Mouse (Mus musculus) frontal cortex, adult 2 months (tissue): Measurements from ENCODE around the gene Toe1. TPM values are rescaled to one million over a fixed set of nuclear protein-coding genes. Genes with fewer than 3 reads are reported as not detected.
A peak's percentile ranks its signal among the peaks of the same experiment; 100 is the strongest.
"Not testable (repeated sequence)": the region's sequence is repeated elsewhere in the genome, so short reads cannot be mapped to it uniquely, and the experiment has no call there.

Experiments used
- DNase-seq, 2 experiments: peaks; one replicate each; pipeline ENCODE4 v3.0.0; 2022; ENCODE audit warnings: low spot score in 1 of 2; ENCODE audit errors: extremely low spot score in 1 of 2
- polyA plus RNA-seq: library from polyadenylated mRNA; depleted of rRNA; stranded (reverse); fragments of >200 nt; gene quantifications from 2 replicates; pipeline ENCODE4 v1.2.3, GENCODE M21; 2012; rRNA removed

Gene Toe1
- polyA plus RNA-seq: 19.9 and 21.7 TPM in 2 replicates

DNA sequence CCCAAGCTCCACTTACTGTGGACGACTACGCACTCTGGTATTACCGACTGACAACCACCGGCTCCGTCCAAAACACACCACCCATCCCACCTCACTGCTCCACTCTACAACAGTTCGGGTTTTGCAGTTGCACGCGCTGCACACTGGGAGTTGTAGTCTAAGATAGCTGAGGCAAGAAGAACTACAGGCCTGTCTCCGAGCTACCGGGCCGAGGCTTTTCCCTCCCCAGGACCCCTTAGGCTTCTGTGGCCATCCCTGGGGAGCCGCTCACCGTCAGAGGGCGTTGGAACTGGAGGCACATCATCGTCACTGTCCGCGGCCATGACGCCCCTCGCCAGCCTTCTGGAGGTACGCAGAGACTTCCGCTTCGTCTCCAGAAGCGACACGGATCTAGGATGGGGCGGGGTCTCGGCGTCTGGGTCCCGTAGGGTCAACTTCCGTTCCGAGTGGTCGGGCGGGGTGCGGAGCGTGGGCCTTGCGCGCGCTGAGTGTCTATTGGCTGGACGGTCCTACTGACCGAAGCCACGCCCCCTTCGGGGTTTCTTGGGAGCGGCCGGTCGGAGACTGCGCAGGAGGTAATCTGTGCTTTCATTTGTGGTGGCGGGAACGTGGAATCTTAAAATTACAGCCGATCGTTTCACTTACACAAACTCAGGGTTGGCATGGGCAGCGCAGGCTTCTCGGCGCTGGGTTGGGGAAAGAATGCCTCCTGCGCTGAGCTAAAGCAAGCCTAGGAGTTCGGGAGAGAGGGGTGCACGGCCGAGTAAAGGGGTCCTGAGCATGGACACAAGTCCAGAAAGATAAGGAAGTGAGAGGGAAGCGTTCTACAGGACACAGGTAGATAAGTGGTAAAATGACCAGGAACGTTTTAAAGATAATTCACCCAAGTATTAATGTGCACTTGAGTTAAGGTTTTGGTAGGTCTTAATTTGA is at the start of gene Toe1, which contains the start of gene Mutyh:
Gene Toe1, minus strand, starts transcription at position 444 of the 933 bp plus-strand sequence.
Gene Mutyh, plus strand, starts transcription at position 527 of the 933 bp plus-strand sequence.
- peak; percentile 82 to 94 for DNase-seq

DNA sequence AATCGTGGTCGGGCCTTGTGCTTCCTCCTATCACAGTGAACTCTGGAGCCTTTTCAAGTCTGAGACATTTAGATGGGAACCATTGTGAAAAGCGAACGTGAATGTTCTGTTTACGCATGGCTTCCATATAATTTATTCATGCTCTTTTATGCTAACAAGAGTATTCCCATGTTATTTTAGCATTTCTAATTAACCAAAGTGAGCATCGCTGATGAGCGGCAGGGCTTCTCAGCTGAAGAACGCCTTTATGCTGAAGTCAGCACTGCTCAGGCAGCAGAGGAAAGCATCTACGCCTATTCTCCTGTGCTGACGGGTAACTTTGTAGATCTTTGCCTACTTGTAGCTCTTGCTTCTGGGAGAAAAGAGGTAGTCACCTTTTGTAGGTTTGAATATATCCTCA is 49.8 kb upstream of the Toe1 start:
- no peak for DNase-seq

GRCm38 (mm10) chr4:116854286-116854685 is 46.8 kb upstream of the Toe1 start:
- no peak for DNase-seq

GRCm38 (mm10) chr4:116849901-116850300 is 42.5 kb upstream of the Toe1 start:
- DNase-seq: no peak

- DNase-seq: no peak
These were observed 36.9 kb upstream of the Toe1 start for GRCm38 (mm10) chr4:116844324-116844723.

DNA sequence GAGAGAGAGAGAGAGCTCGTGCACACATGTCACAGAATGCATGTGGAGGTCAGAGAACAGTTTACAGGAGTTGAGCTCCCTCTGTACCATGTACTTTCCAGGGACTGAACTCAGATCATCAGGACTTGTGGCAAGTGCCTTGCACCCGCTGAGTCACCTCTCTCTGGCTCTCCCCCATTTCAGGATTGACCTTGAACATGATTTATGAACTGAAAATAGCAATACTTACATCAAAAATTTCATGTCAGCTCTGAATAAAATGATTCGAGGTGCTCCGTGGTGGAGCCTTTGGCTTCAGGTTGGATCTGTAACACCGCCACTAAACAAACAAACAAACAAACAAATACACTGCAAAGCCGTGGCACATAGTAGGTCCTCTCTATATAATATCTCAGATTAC is 33.4 kb upstream of the Toe1 start:
- DNase-seq: no peak

DNA sequence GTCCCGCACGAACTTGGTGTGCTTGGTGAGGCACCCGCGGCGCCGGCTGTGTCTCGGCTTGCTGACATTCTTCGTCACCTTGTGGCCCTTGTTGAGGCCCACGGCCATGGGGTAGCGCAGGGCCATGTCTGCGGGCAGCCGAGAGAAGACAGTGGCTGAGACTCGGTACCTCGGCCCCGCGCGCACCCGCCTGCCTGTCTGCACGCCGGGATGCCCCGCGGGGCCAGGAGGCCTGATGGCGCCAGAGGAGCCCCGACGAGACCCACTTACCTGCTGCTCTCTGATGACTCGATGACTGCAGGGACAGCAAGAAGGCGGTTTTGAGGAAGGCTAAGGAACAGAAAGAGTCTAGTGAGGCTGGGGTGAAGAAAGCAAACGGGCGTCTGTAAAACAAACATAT is 32.7 kb upstream of the Toe1 start:
- DNase-seq: not testable (repeated sequence)

- DNase-seq: no peak
These were observed 31.6 kb upstream of the Toe1 start for GRCm38 (mm10) chr4:116838999-116839398.

GRCm38 (mm10) chr4:116830070-116830368 is 22.6 kb upstream of the Toe1 start:
- no peak for DNase-seq

DNA sequence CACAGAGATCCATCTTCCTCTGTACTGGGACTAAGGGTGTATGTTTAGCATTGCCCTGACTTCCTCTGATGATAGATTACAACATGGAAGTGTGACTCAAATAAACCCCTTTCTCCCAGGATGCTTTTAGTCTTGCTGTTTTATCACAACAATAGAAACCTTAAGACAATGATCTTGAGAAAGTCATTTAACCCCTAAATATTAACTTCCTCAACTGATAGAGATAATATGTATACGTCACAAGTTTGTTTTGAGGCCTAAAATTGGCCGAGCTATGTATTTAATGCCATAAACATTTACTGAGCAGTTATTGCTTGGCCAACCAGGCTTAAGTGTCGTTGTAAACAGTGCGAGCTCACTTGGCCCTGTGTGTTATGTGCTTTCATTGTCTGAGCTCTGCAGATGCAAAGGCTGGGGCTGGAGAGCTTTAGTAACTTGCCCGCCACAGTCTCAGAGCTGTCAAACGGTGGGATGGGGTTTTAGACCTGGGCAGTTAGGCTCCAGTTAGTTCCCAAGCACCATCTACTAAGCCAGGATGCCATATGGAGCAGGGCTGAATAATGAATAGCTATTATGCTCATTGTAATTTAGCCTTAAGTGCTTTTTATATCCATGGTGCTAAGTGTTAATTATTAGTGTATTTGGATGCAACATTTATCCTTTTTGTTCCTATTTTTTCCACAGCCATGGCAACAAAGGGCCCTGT is 22.1 kb upstream of the Toe1 start:
- DNase-seq: no peak

DNA sequence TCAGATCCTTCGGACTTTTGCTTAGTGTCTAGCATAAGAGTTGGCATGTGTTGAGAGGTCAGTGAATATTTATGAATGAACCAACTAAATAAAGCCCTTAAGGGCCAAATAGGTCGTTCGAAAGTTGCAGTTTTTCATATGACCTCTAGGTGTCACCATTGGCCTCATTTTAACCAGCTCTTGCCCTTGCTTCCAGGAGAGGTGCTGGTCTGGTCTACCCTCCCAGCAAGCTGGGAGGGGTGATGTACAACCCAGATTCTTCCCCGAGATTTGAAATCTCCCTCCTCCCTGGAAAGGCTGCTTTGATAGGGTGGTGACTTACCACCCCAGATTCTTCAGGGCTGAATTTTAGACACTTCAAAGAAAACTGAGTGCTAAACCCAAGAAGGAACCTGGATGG is 20.4 kb upstream of the Toe1 start:
- peak in 1 of 2 experiments; percentile 71 for DNase-seq

DNA sequence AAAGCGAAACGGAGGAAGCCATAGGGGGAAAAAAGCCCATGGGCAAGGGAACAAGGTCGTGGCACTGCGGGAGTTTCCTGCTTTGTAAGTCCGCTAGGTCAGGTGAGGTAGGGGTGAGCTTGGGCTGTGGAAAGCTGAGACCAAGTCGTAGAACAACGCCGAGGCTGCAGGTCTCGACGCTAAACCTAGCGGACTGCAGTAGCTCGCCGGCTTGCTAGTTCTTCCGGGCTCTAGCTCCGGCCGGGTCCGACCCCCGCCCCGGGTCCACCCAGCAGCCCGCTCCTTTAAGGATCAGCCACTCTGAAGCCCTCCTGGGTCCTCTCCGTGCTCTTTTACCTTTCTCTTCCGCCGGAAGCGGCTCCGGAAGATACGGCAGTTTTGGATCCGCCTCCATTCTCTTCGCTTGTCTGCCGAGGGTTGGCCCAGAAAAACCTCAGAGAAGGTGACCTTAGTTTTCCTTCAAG is 17.1 kb upstream of the Toe1 start:
- peak; percentile 49 to 83 for DNase-seq

DNA sequence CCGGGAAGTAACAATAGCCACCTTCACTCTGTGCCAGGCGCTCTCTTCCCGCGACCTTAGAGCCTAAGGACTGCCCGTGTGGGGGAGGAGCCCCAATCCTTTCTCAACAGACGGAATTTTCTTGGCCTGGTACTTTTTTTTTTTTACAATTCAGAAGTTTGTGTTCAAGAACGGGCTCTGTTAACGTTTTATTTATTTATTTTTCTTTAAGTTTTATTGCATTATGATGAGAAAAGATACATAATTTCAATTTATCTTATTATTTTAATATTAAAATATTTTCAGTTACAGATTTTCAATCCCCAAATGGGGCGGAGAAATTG is 14.2 kb upstream of the Toe1 start, which contains the start of gene Hpdl:
Gene Hpdl, minus strand, starts transcription at position 14 of the 323 bp plus-strand sequence.
- no peak for DNase-seq

GRCm38 (mm10) chr4:116820902-116821693 is 13.7 kb upstream of the Toe1 start:
- DNase-seq: peak in 1 of 2 experiments; percentile 47

DNA sequence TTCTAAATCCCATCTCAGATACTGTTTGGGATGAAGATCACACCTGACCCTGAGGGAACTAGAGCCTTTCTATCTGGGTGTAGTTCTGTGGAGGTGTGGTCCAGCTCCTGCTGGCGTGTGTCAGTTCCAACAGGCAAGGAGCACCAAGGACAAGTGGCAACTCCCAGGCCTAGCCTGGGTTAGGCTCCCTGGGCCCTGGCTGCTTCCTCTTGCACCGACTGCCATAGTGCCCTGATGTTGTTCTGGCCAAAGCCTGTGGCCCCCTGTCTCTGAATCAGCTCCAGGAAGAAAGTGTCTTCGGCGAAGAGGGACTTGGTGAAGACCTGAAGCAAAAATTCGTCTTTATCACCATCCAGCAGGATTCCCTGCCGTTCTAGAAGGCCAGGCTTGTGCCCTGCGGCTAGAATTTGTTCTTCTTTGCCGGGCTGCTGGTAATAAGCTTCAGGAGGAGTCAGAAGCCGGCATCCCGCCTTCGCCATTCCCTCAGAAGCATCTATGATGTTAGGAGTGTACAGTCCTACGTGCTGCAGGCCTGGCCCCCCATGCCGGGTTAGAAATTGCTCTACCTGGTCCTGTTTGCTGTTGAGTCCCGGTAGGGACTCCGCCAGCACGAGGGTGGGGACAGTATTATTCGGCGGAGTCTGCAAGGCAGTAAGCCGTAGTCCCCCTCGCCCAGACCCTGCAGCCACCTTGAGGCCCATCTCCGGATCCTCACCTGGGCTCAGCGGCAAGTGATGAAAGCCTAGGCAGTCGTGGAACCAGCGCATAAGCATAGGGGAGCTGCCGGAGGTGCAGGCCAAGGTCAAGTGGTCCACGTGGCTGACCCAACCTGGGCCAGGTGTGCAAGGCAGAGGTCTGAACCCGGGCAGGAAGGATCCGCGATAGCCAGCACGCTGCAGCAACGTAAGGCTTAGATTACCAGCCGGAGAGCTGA is 12.8 kb upstream of the Toe1 start:
- DNase-seq: no peak

GRCm38 (mm10) chr4:116817486-116817885 is 10.0 kb upstream of the Toe1 start:
- peak in 1 of 2 experiments; percentile 12 for DNase-seq

DNA sequence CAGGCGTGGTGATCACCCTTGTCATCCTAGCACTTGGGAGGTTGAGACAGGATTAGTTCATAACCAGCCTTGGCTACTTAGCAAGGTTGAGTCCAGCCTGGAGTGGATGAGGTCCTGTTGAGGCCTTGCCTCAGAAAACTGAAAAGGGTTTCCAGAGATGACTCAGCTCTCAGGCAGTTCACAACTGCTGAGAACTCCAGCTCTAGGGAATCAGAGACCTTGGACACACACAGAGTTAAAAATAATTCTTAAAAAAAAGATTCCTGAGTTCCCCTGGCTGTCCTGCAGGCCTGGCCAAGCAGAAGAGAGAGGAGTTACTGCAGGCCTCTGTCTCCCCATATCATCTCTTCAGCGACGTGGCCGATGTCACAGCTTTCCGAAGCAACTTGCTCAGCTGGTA is 7.8 kb upstream of the Toe1 start:
- no peak for DNase-seq

DNA sequence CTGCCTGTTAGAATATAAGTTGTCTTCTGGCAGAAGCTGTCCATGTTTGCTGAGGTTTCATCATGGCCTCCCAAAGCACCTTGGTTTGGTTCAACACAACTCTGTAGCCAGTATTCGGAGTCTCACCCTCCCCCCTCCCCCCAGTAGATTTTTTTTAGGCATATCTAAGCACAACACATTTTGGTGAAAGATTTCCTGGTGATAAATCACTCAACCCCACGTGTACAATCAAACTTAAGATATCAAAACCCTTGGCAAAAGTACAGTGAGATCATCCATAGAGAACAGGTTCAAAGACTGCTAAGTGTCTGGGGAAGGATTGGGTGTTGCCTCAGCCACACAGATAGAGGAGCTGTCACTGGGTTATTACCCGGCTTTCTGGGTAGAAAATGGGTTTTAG is 3.6 kb upstream of the Toe1 start:
- DNase-seq: no peak

DNA sequence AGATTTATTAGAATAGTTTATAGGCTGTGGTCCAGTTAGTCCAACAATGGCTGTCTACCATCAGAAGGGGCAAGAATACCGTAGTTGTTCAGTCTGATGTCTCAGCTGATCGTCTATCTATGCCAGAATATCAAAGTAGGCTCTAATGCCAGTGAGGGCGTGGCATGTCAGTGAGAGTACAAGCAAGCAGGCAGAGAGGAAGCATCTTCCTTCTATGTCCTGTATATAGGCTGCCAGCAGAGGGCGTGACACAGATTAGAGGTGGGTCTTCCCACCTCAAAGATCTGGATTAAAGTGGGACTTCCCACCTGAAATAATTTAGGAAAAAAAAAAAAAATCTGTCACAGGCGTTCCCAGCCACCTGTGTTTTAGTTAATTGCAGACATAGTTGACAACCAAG is 7.5 kb downstream of the Toe1 start:
- peak in 1 of 2 experiments; percentile 25 for DNase-seq
